Comparison of ENCODE assay signal across 10 mouse cellular contexts in the genomic region with DNA sequence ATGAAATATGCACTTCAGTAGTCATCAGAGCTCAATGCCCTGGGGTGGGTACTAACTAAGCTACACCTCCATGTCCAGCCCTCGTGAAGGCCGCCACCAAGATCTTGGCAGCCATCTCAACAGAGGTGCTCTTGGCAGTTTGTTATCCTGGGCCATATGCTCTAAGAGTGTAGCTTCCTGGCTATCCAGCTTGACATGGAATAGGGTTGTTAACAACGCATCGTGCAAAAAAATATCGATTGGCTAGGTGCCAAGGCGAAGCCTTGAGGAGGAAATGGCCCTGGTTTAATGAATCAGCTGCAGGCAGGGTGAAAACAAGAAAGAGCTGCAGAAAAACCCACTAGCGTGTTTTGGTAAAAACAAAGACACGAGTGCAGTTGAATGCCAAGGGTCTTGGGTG. TPM values are rescaled to one million over a fixed set of nuclear protein-coding genes. Genes with fewer than 3 reads are reported as not detected.
DNase-seq lines count a peak whose midpoint lies in the region; ATAC-seq and TF ChIP-seq lines count a peak whose summit lies in the region.
"Had no signal": no experiment of that assay in that cellular context is flagged by ENCODE, and none has a peak within 500 bp of the region (broad histone marks: within the 10 kb centered on the region; RNA-seq: fewer than 3 reads in every experiment).

No protein-coding gene starts in this region.

- no peak overlapping the region for H3K9ac ChIP-seq in heart, embryonic 12.5 days
- H3K9ac ChIP-seq in lung, embryonic 16.5 days (ENCODE audit: low read length), result no peak overlapping the region
- H3K9ac ChIP-seq in midbrain, embryonic 13.5 days (replicated peaks), result no peak overlapping the region
- H3K9ac ChIP-seq: neural tube, embryonic 15.5 days had no signal

- 66% methylated on average over 8 of the region's 8 CpGs for WGBS in heart, embryonic 12.5 days
- 34% methylated on average over 8 of the region's 8 CpGs for WGBS in lung, embryonic 16.5 days
- 35% methylated on average over 8 of the region's 8 CpGs for WGBS in lung, adult 2 months
- WGBS in midbrain, embryonic 13.5 days, result 76% methylated on average over 8 of the region's 8 CpGs

- no peak overlapping the region for H3K4me2 ChIP-seq in heart, embryonic 12.5 days
- no peak overlapping the region for H3K4me2 ChIP-seq in lung, embryonic 16.5 days (ENCODE audit: low read depth, low read length)
- H3K4me2 ChIP-seq in midbrain, embryonic 13.5 days (replicated peaks), result no peak overlapping the region
- H3K4me2 ChIP-seq: neural tube, embryonic 15.5 days had no signal

- no peak for ATAC-seq in heart, embryonic 12.5 days (ENCODE audit: insufficient number of reproducible peaks, low FRiP score)
- peak; percentile 41; the same call in 1 of the 2 replicates for ATAC-seq in lung, embryonic 16.5 days (ENCODE audit: low read depth)
- ATAC-seq in midbrain, embryonic 13.5 days, result no peak

- no peaks in the 10 kb centered on the region for H3K9me3 ChIP-seq in heart, embryonic 12.5 days (replicated peaks)
- no peaks in the 10 kb centered on the region for H3K9me3 ChIP-seq in lung, embryonic 16.5 days (ENCODE audit: control insufficient read depth, low read length)
- no peaks in the 10 kb centered on the region for H3K9me3 ChIP-seq in midbrain, embryonic 13.5 days
- H3K9me3 ChIP-seq: neural tube, embryonic 15.5 days had no signal

- H3K27ac ChIP-seq in heart, embryonic 12.5 days (ENCODE audit: poor library complexity, severe bottlenecking), result no peak overlapping the region
- no peak overlapping the region; the same call in 1 of the 2 replicates for H3K27ac ChIP-seq in lung, embryonic 16.5 days (ENCODE audit: low read length)
- 0 out of 2 replicates have a peak overlapping the region, but pooled peaks have one; percentile 8 for H3K27ac ChIP-seq in midbrain, embryonic 13.5 days
- no peak overlapping the region for H3K27ac ChIP-seq in left cerebral cortex, adult 2 months
- H3K27ac ChIP-seq: neural tube, embryonic 15.5 days had no signal

- no peaks in the 10 kb centered on the region for H3K36me3 ChIP-seq in heart, embryonic 12.5 days
- H3K36me3 ChIP-seq in lung, embryonic 16.5 days (ENCODE audit: control insufficient read depth, insufficient read depth, low read length), result no peaks in the 10 kb centered on the region
- no peaks in the 10 kb centered on the region for H3K36me3 ChIP-seq in midbrain, embryonic 13.5 days

- TF ChIP-seq CTCF in lung, adult 2 months (IDR thresholded peaks at IDR 0.05; ENCODE audit: insufficient read depth, low read length), result no peak
- TF ChIP-seq CTCF in brain, embryonic 14.5 days (IDR thresholded peaks at IDR 0.05; ENCODE audit: borderline replicate concordance, extremely low read depth, insufficient read depth, insufficient read length), result no peak
- TF ChIP-seq CTCF in left cerebral cortex, adult 2 months (IDR thresholded peaks at IDR 0.05), result no peak

- peak; percentile 39 for DNase-seq in heart, postnatal 4 days
- no peak for DNase-seq in lung, adult 2 months
- DNase-seq in brain, embryonic 14.5 days (ENCODE audit: low read depth), result peak; percentile 89
- no peak for DNase-seq in left cerebral cortex, adult 2 months (ENCODE audit: extremely low spot score in 1 of 2, low spot score in 2 of 2)
- no peak for DNase-seq in cerebellum, adult 9-11 months
- DNase-seq: thymus, postnatal 36 days had no signal

- H3K4me3 ChIP-seq in heart, embryonic 12.5 days, result no peak overlapping the region
- no peak overlapping the region for H3K4me3 ChIP-seq in lung, embryonic 16.5 days (ENCODE audit: low read length)
- H3K4me3 ChIP-seq in lung, adult 2 months (replicated peaks; ENCODE audit: extremely low read depth, low read depth, low read length), result no peak overlapping the region
- no peak overlapping the region for H3K4me3 ChIP-seq in midbrain, embryonic 13.5 days (replicated peaks)
- H3K4me3 ChIP-seq in left cerebral cortex, adult 2 months, result no peak overlapping the region
- H3K4me3 ChIP-seq: neural tube, embryonic 15.5 days had no signal

- no peak for TF ChIP-seq POLR2A in lung, adult 2 months (IDR thresholded peaks at IDR 0.05; ENCODE audit: borderline replicate concordance, extremely low read depth, low read depth, low read length)
- TF ChIP-seq POLR2A in brain, embryonic 14.5 days (IDR thresholded peaks at IDR 0.05; ENCODE audit: borderline replicate concordance, extremely low read depth, insufficient read depth, insufficient read length, poor library complexity, severe bottlenecking), result no peak

- intact Hi-C loops in left cerebral cortex, adult 2 months (cut with DNase I), result no loop called here

- H3K4me1 ChIP-seq in heart, embryonic 12.5 days (replicated peaks), result no peaks in the 10 kb centered on the region; the same call in 1 of the 2 replicates
- peaks cover 14% of the 10 kb centered on the region for H3K4me1 ChIP-seq in lung, embryonic 16.5 days (replicated peaks; ENCODE audit: control insufficient read depth, insufficient read depth, low read length)
- no peaks in the 10 kb centered on the region for H3K4me1 ChIP-seq in lung, adult 2 months (ENCODE audit: control insufficient read depth, insufficient read depth, low read length)
- peaks cover 13% of the 10 kb centered on the region for H3K4me1 ChIP-seq in midbrain, embryonic 13.5 days (replicated peaks)

- 0 out of 2 replicates have a peak, but pooled peaks cover under 1% of the 10 kb centered on the region for H3K27me3 ChIP-seq in heart, embryonic 12.5 days (replicated peaks)
- no peaks in the 10 kb centered on the region for H3K27me3 ChIP-seq in lung, embryonic 16.5 days (ENCODE audit: control insufficient read depth, insufficient read depth, low read depth, low read length)
- H3K27me3 ChIP-seq in midbrain, embryonic 13.5 days, result no peaks in the 10 kb centered on the region
- H3K27me3 ChIP-seq: neural tube, embryonic 15.5 days had no signal

RNA-seq across cellular contexts. Expression of gene Enoph1, which starts 45.3 kb away (rescaled TPM):
- 10 to 100 TPM; 13.8 to 14.3 TPM for total RNA-seq in heart, postnatal 4 days (2021)
- polyA plus RNA-seq in heart, embryonic 12.5 days (2016; fragmentation: Nextera tagmentation; extraction: Ambion mirVana), result 26.0 and 26.9 TPM in 2 replicates
- 44.6 and 48.7 TPM in 2 replicates for polyA plus RNA-seq in lung, embryonic 16.5 days (2015; fragmentation: Nextera tagmentation; extraction: Ambion mirVana)
- polyA plus RNA-seq in lung, adult 2 months (2012; rRNA removed), result 33.1 and 34.0 TPM in 2 replicates
- 57.5 and 59.5 TPM in 2 replicates for polyA plus RNA-seq in brain, embryonic 14.5 days (2012; rRNA removed)
- 39.4 and 40.5 TPM in 2 replicates for polyA plus RNA-seq in midbrain, embryonic 13.5 days (2015; fragmentation: Nextera tagmentation; extraction: Ambion mirVana)
- total RNA-seq in left cerebral cortex, adult 2 months (2021), result 10 to 100 TPM; 50.3 to 55.7 TPM

RNA-seq across cellular contexts. Expression of gene Hnrnpdl, which starts 45.6 kb away (rescaled TPM):
- total RNA-seq in heart, postnatal 4 days (2021), result 100 to 1,000 TPM; 145 to 148 TPM
- 112 and 117 TPM in 2 replicates for polyA plus RNA-seq in heart, embryonic 12.5 days (2016; fragmentation: Nextera tagmentation; extraction: Ambion mirVana)
- polyA plus RNA-seq in lung, embryonic 16.5 days (2015; fragmentation: Nextera tagmentation; extraction: Ambion mirVana), result 127 and 132 TPM in 2 replicates
- 54.2 and 74.0 TPM in 2 replicates for polyA plus RNA-seq in lung, adult 2 months (2012; rRNA removed)
- 454 and 560 TPM in 2 replicates for polyA plus RNA-seq in brain, embryonic 14.5 days (2012; rRNA removed)
- polyA plus RNA-seq in midbrain, embryonic 13.5 days (2015; fragmentation: Nextera tagmentation; extraction: Ambion mirVana), result 270 and 276 TPM in 2 replicates
- 100 to 1,000 TPM; 177 to 178 TPM for total RNA-seq in left cerebral cortex, adult 2 months (2021)

Comparison
In these comparisons a context has a peak if more than half of its experiments do, and no peak if none do; other contexts are left out.
1. DNase-seq: peak in heart, postnatal 4 days (single experiment) and brain, embryonic 14.5 days (single experiment); none in lung, adult 2 months (single experiment), left cerebral cortex, adult 2 months (0 of 2) and cerebellum, adult 9-11 months (single experiment).